Mouse (Mus musculus) ES-E14 (cell line): ENCODE measurements around the gene P3h4.

Experiments used
- CHD2 ChIP-seq: IDR thresholded peaks from 2 replicates; pipeline ENCODE4 v1.6.1; 2014; ENCODE audit warnings: mild to moderate bottlenecking, low read depth, low read length, inconsistent platforms
- MAFK ChIP-seq: IDR thresholded peaks from 2 replicates; pipeline ENCODE4 v1.6.1; 2014; ENCODE audit warnings: mild to moderate bottlenecking, low read depth, low read length, inconsistent platforms; ENCODE audit not compliant: insufficient read depth
- ZC3H11A ChIP-seq: IDR thresholded peaks from 2 replicates; pipeline ENCODE4 v1.6.1; 2012; ENCODE audit warnings: low read depth, mild to moderate bottlenecking, inconsistent platforms, low read length, borderline replicate concordance
- ZNF384 ChIP-seq: IDR thresholded peaks from 2 replicates; pipeline ENCODE4 v1.6.1; 2012; ENCODE audit warnings: low read depth, low read length, inconsistent platforms

- no peak for TF ChIP-seq ZC3H11A
- no peak for TF ChIP-seq MAFK
- TF ChIP-seq ZNF384, result no peak
- TF ChIP-seq CHD2, result no peak
These were observed 29.6 kb downstream of the P3h4 start for GRCm38 (mm10) chr11:100385016-100385415.
